Mouse (Mus musculus): ENCODE measurements around the gene Kirrel3.

The Kirrel3 gene

GRCm38 (mm10) chr9:34958183-34958830 lies 472.6 kb downstream of the Kirrel3 start:
- DNase-seq, result no peak

GRCm38 (mm10) chr9:34960736-34961135 lies 475.0 kb downstream of the Kirrel3 start:
- DNase-seq, result no peak

GRCm38 (mm10) chr9:34961171-34961570 lies 475.5 kb downstream of the Kirrel3 start:
- no peak for DNase-seq

- DNase-seq, result no peak
These were observed 476.6 kb downstream of the Kirrel3 start for GRCm38 (mm10) chr9:34962251-34962650.

- no peak for DNase-seq
These were observed 477.9 kb downstream of the Kirrel3 start for GRCm38 (mm10) chr9:34963593-34963992.

- DNase-seq, result no peak
These were observed 478.7 kb downstream of the Kirrel3 start for GRCm38 (mm10) chr9:34964172-34965040.

- DNase-seq, result no peak
These were observed 479.3 kb downstream of the Kirrel3 start for GRCm38 (mm10) chr9:34965041-34965415.

GRCm38 (mm10) chr9:34967772-34968171 lies 482.1 kb downstream of the Kirrel3 start:
- DNase-seq, result no peak

- no peak for DNase-seq
These were observed 484.3 kb downstream of the Kirrel3 start for GRCm38 (mm10) chr9:34969881-34970490.

GRCm38 (mm10) chr9:34974326-34974725 lies 488.6 kb downstream of the Kirrel3 start:
- DNase-seq, result no peak

- no peak for DNase-seq
These were observed 489.6 kb downstream of the Kirrel3 start for GRCm38 (mm10) chr9:34975245-34975644.

- no peak for DNase-seq
These were observed 491.1 kb downstream of the Kirrel3 start for GRCm38 (mm10) chr9:34976596-34977462.

- no peak for DNase-seq
These were observed 492.0 kb downstream of the Kirrel3 start for GRCm38 (mm10) chr9:34977700-34978099.

GRCm38 (mm10) chr9:34978229-34978628 lies 492.5 kb downstream of the Kirrel3 start:
- no peak for DNase-seq

GRCm38 (mm10) chr9:34980516-34981265 lies 495.0 kb downstream of the Kirrel3 start:
- no peak for DNase-seq

GRCm38 (mm10) chr9:34983513-34984462 lies 498.1 kb downstream of the Kirrel3 start:
- DNase-seq, result peak; percentile 62

GRCm38 (mm10) chr9:34986156-34986555 lies 500.5 kb downstream of the Kirrel3 start:
- no peak for DNase-seq

- DNase-seq, result no peak
These were observed 501.9 kb downstream of the Kirrel3 start for GRCm38 (mm10) chr9:34987422-34988148.

- no peak for DNase-seq
These were observed 503.0 kb downstream of the Kirrel3 start for GRCm38 (mm10) chr9:34988683-34989082.

GRCm38 (mm10) chr9:34992201-34992600 lies 506.5 kb downstream of the Kirrel3 start:
- DNase-seq, result peak; percentile 54

Data from lung, postnatal 36 days (tissue).